Mouse (Mus musculus) testis, adult 2 months (tissue): ENCODE measurements at regions not wholly inside any gene's neighbourhood (a gene's known extent, or its start where the extent isn't known, plus 50 kb on each side); places are given as distances from the start of the nearest gene placed in this dataset.

ENCODE experiments used
- H3K27ac ChIP-seq: fragments of 200-500 bp; 2 replicates; pipeline ENCODE4 v1.5.1; 2012; ENCODE audit warnings: low read depth, low read length; ENCODE audit not compliant: control insufficient read depth, insufficient read depth
- H3K27me3 ChIP-seq: fragments of 200-500 bp; 2 replicates; pipeline ENCODE4 v1.6.1; 2012; ENCODE audit warnings: mild to moderate bottlenecking, low read length, moderate library complexity; ENCODE audit not compliant: control insufficient read depth, insufficient read depth
- H3K36me3 ChIP-seq: fragments of 200-500 bp; 2 replicates; pipeline ENCODE4 v1.6.1; 2012; ENCODE audit warnings: mild to moderate bottlenecking, low read length; ENCODE audit not compliant: control insufficient read depth, insufficient read depth
- H3K4me1 ChIP-seq: fragments of 200-500 bp; 2 replicates; pipeline ENCODE4 v1.6.1; 2012; ENCODE audit warnings: low read length; ENCODE audit not compliant: control insufficient read depth, insufficient read depth
- H3K4me3 ChIP-seq: fragments of 200-500 bp; 2 replicates; pipeline ENCODE4 v1.5.1; 2012; ENCODE audit warnings: low read depth, mild to moderate bottlenecking, low read length, moderate library complexity, mixed read lengths; ENCODE audit not compliant: control insufficient read depth
- CTCF ChIP-seq: fragments of 200-500 bp; IDR thresholded peaks from 2 replicates; pipeline ENCODE4 v1.5.1; 2012; ENCODE audit warnings: low read depth, mild to moderate bottlenecking, inconsistent platforms, low read length, moderate library complexity; ENCODE audit not compliant: control insufficient read depth, insufficient read depth, insufficient replicate concordance
- POLR2A ChIP-seq: fragments of 200-500 bp; IDR thresholded peaks from 2 replicates; pipeline ENCODE4 v1.6.1; 2012; ENCODE audit warnings: low read depth, mild to moderate bottlenecking, inconsistent platforms, low read length, moderate library complexity; ENCODE audit not compliant: control insufficient read depth

DNA sequence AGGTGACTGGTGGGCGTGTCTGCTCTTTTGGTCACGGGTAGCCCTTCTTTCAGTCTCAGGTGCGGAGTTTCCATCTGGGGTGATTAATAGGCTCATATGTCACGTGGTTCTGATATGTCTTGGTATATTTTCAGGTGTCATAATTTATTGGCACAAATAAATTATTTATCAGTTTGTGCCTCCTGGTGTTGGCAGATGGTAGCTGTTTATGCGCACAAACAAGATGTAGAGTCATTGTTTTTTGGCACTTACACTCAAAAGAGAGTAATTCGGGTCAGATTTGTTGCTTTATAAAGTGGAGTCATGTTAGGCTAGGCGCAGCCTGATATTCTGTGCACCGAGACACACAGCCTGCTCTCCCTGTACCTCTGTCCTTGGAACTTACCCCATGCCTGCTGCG lies 169.0 kb upstream of the 1700066M21Rik start:
- Histone ChIP-seq H3K4me3 (no peak overlapping the region), H3K36me3 (no peaks in the 10 kb centered on the region), H3K4me1 (no peaks in the 10 kb centered on the region), H3K27me3 (no peaks in the 10 kb centered on the region), H3K27ac (no peak overlapping the region)
- no peak for TF ChIP-seq POLR2A
- TF ChIP-seq CTCF: no peak

DNA sequence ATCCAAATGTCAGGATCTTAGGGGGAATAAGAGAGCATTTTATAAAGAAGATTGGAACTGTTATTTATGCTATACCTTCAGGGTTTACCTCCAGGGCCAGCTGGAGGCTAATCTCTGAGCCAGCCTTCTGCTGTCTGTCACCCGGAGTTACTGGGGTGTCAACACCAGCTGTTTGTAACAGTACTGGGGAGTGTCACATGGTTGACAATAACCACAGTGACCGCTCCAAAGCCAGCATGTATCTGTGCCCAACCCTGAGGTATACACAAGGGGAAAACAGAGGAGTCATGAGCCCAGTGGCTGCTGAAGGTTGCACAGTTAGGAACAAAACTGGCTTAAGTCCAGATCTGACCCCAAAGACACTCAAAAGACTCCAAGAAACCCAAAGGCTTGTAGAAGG lies 168.1 kb upstream of the 1700066M21Rik start:
- no peaks in the 10 kb centered on the region for H3K4me1 ChIP-seq
- no peaks in the 10 kb centered on the region for H3K36me3 ChIP-seq
- no peak overlapping the region for H3K27ac ChIP-seq
- no peak overlapping the region for H3K4me3 ChIP-seq
- no peaks in the 10 kb centered on the region for H3K27me3 ChIP-seq
- no peak for TF ChIP-seq POLR2A
- no peak for TF ChIP-seq CTCF

DNA sequence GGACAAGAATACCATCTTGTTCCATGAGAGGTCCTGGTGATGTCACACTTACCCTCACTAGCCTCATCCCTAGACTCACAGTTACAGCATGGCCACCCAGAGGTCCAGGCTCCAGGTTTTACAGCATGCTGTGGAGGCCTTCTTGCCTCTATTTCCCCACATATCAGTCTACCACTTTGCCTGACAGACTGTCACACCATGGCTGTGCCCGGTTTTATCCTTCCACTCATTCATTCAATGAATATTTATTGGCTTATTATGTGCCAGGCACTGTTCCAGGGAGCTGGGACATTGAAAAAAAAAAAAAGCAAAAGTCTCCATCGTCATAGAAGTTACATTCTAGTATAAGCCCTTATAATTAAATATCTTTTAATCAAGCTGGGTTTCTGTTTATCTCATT lies 166.4 kb upstream of the 1700066M21Rik start:
- H3K27ac ChIP-seq: no peak overlapping the region
- H3K36me3 ChIP-seq: no peaks in the 10 kb centered on the region
- no peaks in the 10 kb centered on the region for H3K4me1 ChIP-seq
- TF ChIP-seq CTCF (no peak), POLR2A (no peak)
- H3K27me3 ChIP-seq: no peaks in the 10 kb centered on the region
- no peak overlapping the region for H3K4me3 ChIP-seq

DNA sequence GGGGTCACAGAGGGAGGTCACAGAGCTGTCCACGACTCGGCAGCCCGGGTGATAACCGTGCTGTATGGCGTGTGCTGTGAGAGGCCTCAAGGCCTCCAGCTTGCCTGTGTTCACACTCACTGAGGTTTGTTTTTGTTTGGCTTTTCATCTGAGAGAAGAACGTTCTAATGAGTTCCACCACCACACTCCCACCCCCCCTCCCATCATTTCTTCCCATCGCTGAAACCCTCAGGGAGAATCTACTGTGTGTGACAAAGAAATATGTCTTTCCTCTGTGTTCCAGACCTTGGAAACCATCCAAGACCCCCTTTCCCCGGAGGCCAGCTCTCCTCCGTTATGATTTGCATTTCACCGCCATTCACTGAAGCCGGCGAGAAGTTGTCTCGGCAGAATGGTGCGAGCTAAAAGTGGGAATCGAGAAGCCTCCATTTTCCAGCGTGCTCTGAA lies 164.0 kb upstream of the 1700066M21Rik start:
- no peaks in the 10 kb centered on the region for H3K36me3 ChIP-seq
- H3K27me3 ChIP-seq: no peaks in the 10 kb centered on the region
- no peak overlapping the region for H3K4me3 ChIP-seq
- no peak overlapping the region for H3K27ac ChIP-seq
- H3K4me1 ChIP-seq: no peaks in the 10 kb centered on the region
- TF ChIP-seq CTCF: no peak
- no peak for TF ChIP-seq POLR2A

DNA sequence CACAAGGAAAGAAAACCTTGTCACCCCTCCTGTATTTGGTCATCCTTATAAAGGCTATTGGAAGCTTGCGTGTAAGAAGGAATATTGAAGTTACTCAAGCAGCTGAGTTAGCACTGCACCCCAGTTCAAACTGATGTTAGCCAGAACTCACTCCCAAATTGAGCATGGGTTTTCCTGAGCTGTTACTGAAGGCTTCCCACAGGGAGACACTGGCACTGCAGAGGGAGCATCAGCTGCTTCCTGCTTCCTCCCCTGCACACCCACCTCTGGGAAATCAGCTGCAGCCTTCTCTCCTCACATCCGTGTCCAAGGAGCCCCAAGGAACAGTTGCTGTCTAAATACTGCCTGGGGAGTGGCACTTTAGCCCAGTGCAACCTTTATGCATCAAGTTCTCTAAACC lies 163.2 kb upstream of the 1700066M21Rik start:
- TF ChIP-seq POLR2A (no peak), CTCF (no peak)
- H3K27me3 ChIP-seq: no peaks in the 10 kb centered on the region
- no peak overlapping the region for H3K4me3 ChIP-seq
- no peaks in the 10 kb centered on the region for H3K4me1 ChIP-seq
- H3K27ac ChIP-seq: no peak overlapping the region
- no peaks in the 10 kb centered on the region for H3K36me3 ChIP-seq

DNA sequence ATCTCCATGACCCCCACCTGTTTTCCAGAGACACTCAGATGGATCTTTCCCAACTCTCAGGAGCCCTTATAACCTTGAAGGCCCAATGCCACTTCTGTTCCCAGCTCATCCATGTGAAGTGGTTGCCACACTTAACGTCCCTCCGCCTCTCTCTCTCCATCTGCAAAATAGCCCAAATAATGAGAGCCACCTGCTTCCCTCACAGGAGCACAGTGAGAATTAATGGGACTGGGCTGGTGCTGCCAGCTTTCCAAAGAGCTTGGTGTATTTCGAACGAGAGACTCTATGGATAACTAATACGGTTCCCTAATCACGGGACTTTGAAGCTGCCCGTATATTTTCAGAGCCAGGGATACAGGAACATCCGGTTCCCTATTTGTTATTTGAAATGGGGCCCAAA lies 159.8 kb upstream of the 1700066M21Rik start:
- Histone ChIP-seq H3K36me3 (no peaks in the 10 kb centered on the region), H3K4me3 (no peak overlapping the region), H3K27ac (no peak overlapping the region), H3K27me3 (no peaks in the 10 kb centered on the region), H3K4me1 (no peaks in the 10 kb centered on the region)
- no peak for TF ChIP-seq POLR2A
- no peak for TF ChIP-seq CTCF

DNA sequence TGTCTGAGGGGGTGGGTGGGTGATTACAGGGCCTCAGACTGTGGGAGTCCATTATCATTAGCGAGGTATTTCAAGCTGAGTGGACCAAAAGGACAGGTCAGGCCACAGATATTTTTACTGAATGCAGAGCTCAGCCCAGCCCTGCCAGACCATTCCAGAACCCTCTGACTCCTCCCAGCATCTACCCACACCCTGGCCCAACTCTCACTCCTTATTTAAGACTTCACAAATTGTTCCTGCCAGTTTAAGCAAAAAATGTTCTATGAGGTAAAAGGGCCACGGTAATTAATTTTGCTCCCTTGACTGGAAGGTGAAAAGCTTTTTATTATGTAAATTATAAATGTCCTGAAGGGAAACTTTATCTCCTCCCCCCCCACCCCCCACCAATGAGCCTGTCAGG lies 159.3 kb upstream of the 1700066M21Rik start:
- TF ChIP-seq CTCF: no peak
- no peak for TF ChIP-seq POLR2A
- Histone ChIP-seq H3K27me3 (no peaks in the 10 kb centered on the region), H3K4me3 (no peak overlapping the region), H3K36me3 (no peaks in the 10 kb centered on the region), H3K4me1 (no peaks in the 10 kb centered on the region), H3K27ac (no peak overlapping the region)

DNA sequence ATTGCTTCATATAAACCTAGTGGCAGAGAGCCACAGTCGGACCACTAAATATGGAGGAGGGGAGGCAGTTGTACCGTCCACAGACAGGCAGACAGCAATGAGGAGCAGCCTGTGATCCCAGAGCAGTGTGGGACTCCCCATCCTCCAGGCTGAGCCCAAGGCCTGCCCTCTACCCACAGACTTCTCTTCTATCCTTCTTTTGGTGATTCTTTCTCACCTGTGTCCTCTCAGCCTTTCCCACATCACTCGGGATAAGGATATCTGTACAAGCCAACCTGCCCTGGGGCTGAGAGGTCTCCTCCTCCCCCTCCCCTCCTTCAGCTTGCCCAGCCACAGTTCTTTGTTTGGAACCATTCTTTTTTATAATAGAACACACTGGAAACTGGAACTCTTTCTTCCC lies 158.8 kb upstream of the 1700066M21Rik start:
- Histone ChIP-seq H3K27ac (no peak overlapping the region), H3K36me3 (no peaks in the 10 kb centered on the region), H3K27me3 (no peaks in the 10 kb centered on the region), H3K4me1 (no peaks in the 10 kb centered on the region), H3K4me3 (no peak overlapping the region)
- no peak for TF ChIP-seq POLR2A
- TF ChIP-seq CTCF: no peak
